Mouse (Mus musculus) hindbrain, postnatal 0 days (tissue): ENCODE data around the gene Gm26620. TPM values are rescaled to one million over a fixed set of nuclear protein-coding genes. Genes with fewer than 3 reads are reported as not detected.

Experiments
- ATAC-seq: fragments of 200-750 bp; cut with Nextera tagmentation; 2 replicates; pipeline ENCODE4 v1.8.0; 2017; ENCODE audit warnings: mild to moderate bottlenecking, moderate TSS enrichment, moderate library complexity
- DNase-seq: peaks from one replicate; pipeline ENCODE4 v3.0.0-alpha.2; 2015; ENCODE audit warnings: low spot score
- H3K27ac ChIP-seq: fragments of 300-500 bp; sonication (generic); 2 replicates; pipeline ENCODE4 v1.5.1; 2014; ENCODE audit warnings: mild to moderate bottlenecking
- H3K27me3 ChIP-seq: fragments of 300-500 bp; sonication (generic); 2 replicates; pipeline ENCODE4 v1.6.1; 2014; ENCODE audit warnings: low read length, mixed read lengths; ENCODE audit not compliant: insufficient read depth
- H3K36me3 ChIP-seq: fragments of 300-500 bp; sonication (generic); 2 replicates; pipeline ENCODE4 v1.6.1; 2014; ENCODE audit warnings: low read length, mixed read lengths; ENCODE audit not compliant: insufficient read depth
- H3K4me1 ChIP-seq: fragments of 300-500 bp; sonication (generic); 2 replicates; pipeline ENCODE4 v1.6.1; 2014; ENCODE audit warnings: antibody characterized with exemption, low read length, mixed read lengths; ENCODE audit not compliant: insufficient read depth
- H3K4me2 ChIP-seq: fragments of 300-500 bp; sonication (generic); 2 replicates; pipeline ENCODE4 v1.6.1; 2014; ENCODE audit warnings: low read depth, mild to moderate bottlenecking, low read length, moderate library complexity, mixed read lengths
- H3K4me3 ChIP-seq: fragments of 300-500 bp; sonication (generic); 2 replicates; pipeline ENCODE4 v1.5.1; 2014; ENCODE audit warnings: low read length
- H3K9ac ChIP-seq: fragments of 300-500 bp; sonication (generic); replicated peaks from 2 replicates; pipeline ENCODE4 v1.6.1; 2014; ENCODE audit warnings: mild to moderate bottlenecking, low read length, moderate library complexity, mixed read lengths
- H3K9me3 ChIP-seq: fragments of 300-500 bp; sonication (generic); 2 replicates; pipeline ENCODE4 v1.6.1; 2016; ENCODE audit warnings: low read length, mixed read lengths
- CTCF ChIP-seq: IDR thresholded peaks from 2 replicates; pipeline ENCODE4 v1.5.1; 2016; ENCODE audit warnings: antibody characterized with exemption, control low read depth, low read depth
- WGBS: fragments of 180-500 bp; shearing (Covaris S2); extraction: QIAGEN DNeasy Blood & Tissue Kit; methylation state at CpG from one replicate; pipeline ENCODE4 v1.1.7; 2014; 5-methylcytosine and 5-hydroxymethylcytosine counted together
- polyA plus RNA-seq: library from polyadenylated mRNA; unstranded; fragments of >200 nt; fragmentation: Nextera tagmentation; extraction: Ambion mirVana; gene quantifications from 2 replicates; pipeline ENCODE4 v1.2.1, GENCODE M21; 2015
- total RNA-seq: library from RNA; depleted of rRNA; stranded (reverse); fragments of >200 nt; gene quantifications from 2 replicates; pipeline ENCODE4 v1.2.3, GENCODE M21; 2014

Gene Gm26620
- total and polyA plus RNA-seq, 2 experiments from 2014 or later = 0.52 to 1.5 TPM

DNA sequence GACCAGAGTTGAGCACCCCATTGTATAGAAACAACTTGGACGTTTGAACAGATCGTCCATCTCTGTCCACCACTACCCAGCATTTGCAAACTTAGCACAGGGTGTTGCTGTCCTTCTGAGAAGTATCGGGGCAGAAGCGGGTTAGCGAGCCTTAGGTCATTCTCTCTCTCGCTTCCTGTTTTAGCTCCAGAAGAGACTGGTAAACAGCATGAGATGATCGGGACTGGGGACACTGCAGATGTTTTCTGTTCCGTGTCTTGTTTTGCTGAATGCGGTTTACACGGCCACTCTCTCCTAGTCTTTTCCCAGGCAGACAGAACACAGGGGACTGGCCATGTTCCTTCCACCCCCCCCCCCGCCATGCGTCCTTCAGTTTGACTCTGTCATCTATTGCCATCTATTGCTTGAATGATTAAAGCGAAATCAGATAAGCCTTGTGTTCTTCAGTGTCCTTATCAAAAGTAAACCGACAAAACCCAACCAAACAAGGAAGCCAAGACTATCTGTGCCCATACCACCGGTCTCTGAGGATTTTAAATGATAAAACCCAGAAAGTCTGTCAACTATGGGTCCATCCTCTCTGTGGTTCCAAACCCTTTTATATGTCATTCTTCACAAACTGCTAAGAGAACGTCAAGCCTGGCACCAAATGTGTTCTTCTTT lies 13.7 kb downstream of the Gm26620 start:
- no peaks in the 10 kb centered on the region for H3K27me3 ChIP-seq
- no peaks in the 10 kb centered on the region for H3K9me3 ChIP-seq
- H3K4me3 ChIP-seq = no peak overlapping the region
- no peaks in the 10 kb centered on the region for H3K4me1 ChIP-seq
- H3K9ac ChIP-seq = no peak overlapping the region
- no peak overlapping the region for H3K4me2 ChIP-seq
- TF ChIP-seq CTCF = no peak
- DNase-seq (no peak), ATAC-seq (no peak)
- no peak overlapping the region for H3K27ac ChIP-seq
- H3K36me3 ChIP-seq = no peaks in the 10 kb centered on the region
- 76% methylated on average over 16 of the region's 16 CpGs for WGBS

DNA sequence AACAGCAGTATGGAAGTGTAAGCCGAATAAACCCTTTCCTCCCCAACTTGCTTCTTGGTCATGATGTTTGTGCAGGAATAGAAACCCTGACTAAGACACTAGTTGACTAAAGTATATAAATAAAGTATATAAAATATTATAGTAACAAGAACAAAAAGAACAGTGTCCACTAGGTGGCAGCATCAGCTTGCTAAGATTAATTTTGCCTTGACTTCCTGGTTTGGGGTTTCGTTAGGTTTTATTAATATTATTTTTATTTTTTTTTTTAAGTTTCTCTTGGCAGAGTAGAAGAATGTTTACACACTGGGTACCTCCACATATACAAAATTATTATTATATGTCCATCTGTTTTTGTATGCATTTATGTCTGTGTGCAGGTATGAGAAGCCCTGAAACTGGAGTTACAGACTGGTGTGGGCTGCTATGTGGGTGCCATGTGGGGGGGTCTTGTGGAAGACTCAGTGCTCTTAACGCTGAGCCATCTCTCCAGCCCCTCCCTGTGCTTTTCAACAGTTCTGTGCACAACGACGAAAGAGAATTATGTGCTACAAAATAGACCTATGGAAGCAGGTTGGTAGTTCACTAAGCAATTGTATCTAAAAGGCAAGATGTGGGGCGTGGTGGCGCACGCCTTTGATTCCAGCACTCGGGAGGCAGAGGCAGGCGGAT lies 16.1 kb downstream of the Gm26620 start:
- H3K27ac ChIP-seq = no peak overlapping the region
- H3K4me2 ChIP-seq = peak overlapping the region; percentile 11; the same call in 1 of the 2 replicates
- peak; percentile 62 for TF ChIP-seq CTCF
- DNase-seq (peak; percentile 84), ATAC-seq (peak; percentile 54; the same call in 1 of the 2 replicates)
- H3K9ac ChIP-seq = no peak overlapping the region
- peaks cover 3% of the 10 kb centered on the region; the same call in 1 of the 2 replicates for H3K27me3 ChIP-seq
- WGBS = 34% methylated on average over 10 of the region's 10 CpGs
- H3K4me3 ChIP-seq = no peak overlapping the region
- no peaks in the 10 kb centered on the region for H3K36me3 ChIP-seq
- H3K4me1 ChIP-seq = no peaks in the 10 kb centered on the region
- H3K9me3 ChIP-seq = no peaks in the 10 kb centered on the region

DNA sequence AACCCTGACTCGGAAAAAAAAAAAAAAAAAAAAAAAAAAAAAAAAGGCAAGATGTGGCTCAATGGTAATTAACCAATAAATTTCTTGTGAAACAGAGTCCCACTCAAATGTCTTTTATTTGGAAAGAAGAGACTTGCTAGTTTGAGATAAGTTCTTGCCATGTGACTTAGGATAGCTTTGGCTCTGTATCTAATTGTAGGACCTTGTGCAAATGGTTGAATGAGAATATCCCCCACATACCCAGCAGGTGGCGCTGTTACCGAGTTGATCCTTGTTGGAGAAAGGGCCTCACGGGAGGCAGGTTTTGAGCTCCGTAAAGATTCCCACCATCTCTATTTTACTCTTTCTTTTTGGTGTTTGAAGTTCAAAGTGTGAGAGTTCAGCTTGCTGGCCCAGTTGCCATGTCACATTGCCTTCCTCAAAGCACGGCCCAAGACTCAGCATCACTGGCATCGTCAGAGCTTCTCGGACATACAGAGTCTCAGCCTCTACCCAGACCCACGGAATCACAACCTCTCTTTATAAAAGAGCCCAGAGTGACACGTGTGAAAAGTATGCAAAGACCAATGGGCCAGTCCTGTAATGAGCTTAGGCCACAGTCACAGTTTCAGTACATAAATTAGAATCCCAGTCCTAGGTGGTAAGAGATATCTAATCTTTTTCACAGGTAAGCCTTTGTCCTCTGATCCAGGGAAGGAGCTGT lies 16.8 kb downstream of the Gm26620 start:
- Histone ChIP-seq H3K4me2 (peak overlapping the region; percentile 25; the same call in 1 of the 2 replicates), H3K4me3 (no peak overlapping the region), H3K4me1 (no peaks in the 10 kb centered on the region), H3K36me3 (no peaks in the 10 kb centered on the region), H3K9me3 (no peaks in the 10 kb centered on the region), H3K27ac (no peak overlapping the region), H3K27me3 (peaks cover 3% of the 10 kb centered on the region; the same call in 1 of the 2 replicates), H3K9ac (no peak overlapping the region)
- WGBS = 28% methylated on average over 10 of the region's 10 CpGs
- peak; percentile 85 for TF ChIP-seq CTCF
- ATAC-seq (peak; percentile 67), DNase-seq (peak; percentile 92)

DNA sequence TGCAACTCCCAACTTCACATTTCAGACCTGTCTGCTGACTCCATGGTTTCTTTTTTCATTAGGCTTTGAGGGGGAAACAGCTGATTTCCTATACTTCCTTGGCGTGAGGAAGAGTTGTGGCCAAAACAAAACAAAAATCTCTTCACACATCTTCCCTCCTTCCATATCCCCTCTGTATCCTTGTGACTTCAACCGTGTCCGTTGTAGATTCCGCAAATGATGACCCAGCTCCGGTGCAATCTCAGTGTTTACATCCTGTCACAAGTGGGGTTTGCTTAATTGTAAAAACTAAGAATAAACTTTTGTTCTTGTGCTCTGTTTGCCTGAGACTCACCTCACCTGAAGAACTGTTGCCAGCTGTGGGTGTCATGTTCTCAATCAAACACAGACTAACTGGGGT lies 18.6 kb downstream of the Gm26620 start:
- 82% methylated on average over 5 of the region's 5 CpGs for WGBS
- H3K27ac ChIP-seq = no peak overlapping the region
- H3K9ac ChIP-seq = no peak overlapping the region

DNA sequence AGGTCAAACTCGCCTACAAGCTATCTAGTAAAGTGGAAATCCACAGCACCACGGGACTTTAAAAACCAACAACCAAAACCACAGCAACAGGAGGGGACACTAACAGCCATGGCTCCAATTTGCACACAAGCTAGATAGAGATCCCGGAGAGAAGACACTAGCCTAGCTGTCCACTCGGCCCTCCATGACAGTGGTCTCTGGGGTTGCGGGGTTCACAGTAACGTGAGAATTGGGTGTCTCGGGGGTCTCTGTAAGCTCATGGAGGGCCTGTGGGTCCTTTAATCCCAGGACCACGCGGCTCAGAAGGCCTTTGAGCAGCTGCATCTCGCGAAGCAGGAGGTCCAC lies 22.2 kb downstream of the Gm26620 start:
- H3K27ac ChIP-seq = no peak overlapping the region
- H3K4me1 ChIP-seq = peaks cover 3% of the 10 kb centered on the region; the same call in 1 of the 2 replicates
- no peaks in the 10 kb centered on the region for H3K36me3 ChIP-seq
- H3K4me3 ChIP-seq = peak overlapping the region; percentile 56
- H3K27me3 ChIP-seq = peaks cover 3% of the 10 kb centered on the region; the same call in 1 of the 2 replicates
- no peak for ATAC-seq
- TF ChIP-seq CTCF = no peak
- DNase-seq = peak; percentile 2
- WGBS = 19% methylated on average over 11 of the region's 11 CpGs
- H3K4me2 ChIP-seq = peak overlapping the region; percentile 86
- H3K9me3 ChIP-seq = no peaks in the 10 kb centered on the region
- peak overlapping the region; percentile 61 for H3K9ac ChIP-seq

More for the DNA sequence above, 18.6 kb downstream of the Gm26620 start:
- no peak overlapping the region for H3K4me3 ChIP-seq
- no peaks in the 10 kb centered on the region for H3K9me3 ChIP-seq
- TF ChIP-seq CTCF = no peak
- DNase-seq (no peak), ATAC-seq (no peak)
- H3K4me2 ChIP-seq = no peak overlapping the region
- no peaks in the 10 kb centered on the region for H3K36me3 ChIP-seq
- peaks cover 3% of the 10 kb centered on the region; the same call in 1 of the 2 replicates for H3K27me3 ChIP-seq
- peaks cover 1% of the 10 kb centered on the region; the same call in 1 of the 2 replicates for H3K4me1 ChIP-seq

DNA sequence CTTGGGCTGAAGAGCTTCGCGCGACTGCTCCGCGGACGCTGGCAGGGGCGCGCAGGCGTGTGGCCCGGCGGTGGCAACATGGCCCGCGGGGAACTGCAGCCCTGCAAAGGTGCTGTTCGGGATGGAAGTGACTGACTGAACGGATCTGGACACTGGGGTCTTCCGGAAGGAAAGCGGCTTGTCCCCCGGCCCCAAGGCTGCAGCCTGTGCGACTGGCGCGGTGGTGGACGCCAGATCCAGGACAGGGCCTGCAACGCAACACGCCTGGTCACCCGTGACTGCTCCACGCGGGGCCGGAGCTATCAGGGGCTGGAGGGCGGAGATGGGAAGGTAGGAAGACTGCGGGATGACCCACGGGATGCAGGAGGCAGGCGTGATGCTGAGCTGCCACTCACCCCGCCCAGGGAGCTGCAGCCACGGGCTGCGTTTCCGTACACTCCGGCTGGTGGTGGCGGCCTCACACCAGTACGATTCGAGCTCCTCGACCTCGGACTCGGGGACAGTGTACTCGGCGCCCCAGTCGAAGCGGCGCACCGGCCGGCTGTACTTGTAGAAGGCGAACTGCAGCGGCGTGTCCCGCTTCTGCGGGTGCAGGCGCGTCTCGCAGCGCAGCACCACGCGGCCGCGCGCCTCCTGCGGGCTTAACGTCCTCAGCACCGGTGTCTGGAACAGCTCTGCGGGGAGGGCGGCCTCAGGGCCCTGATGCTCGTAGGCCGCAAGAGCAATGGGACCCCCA lies 22.8 kb downstream of the Gm26620 start:
- Histone ChIP-seq H3K27ac (no peak overlapping the region), H3K4me2 (peak overlapping the region; percentile 86), H3K9ac (peak overlapping the region; percentile 61), H3K4me3 (peak overlapping the region; percentile 56), H3K9me3 (no peaks in the 10 kb centered on the region), H3K36me3 (no peaks in the 10 kb centered on the region), H3K27me3 (peaks cover 3% of the 10 kb centered on the region; the same call in 1 of the 2 replicates), H3K4me1 (peaks cover 3% of the 10 kb centered on the region; the same call in 1 of the 2 replicates)
- TF ChIP-seq CTCF = no peak
- peak; percentile 73 for ATAC-seq
- DNase-seq = peak; percentile 64
- under 1% methylated on average over 69 of the region's 71 CpGs for WGBS
